Comparison of ENCODE assay signal across 8 mouse cellular contexts in the genomic region with DNA sequence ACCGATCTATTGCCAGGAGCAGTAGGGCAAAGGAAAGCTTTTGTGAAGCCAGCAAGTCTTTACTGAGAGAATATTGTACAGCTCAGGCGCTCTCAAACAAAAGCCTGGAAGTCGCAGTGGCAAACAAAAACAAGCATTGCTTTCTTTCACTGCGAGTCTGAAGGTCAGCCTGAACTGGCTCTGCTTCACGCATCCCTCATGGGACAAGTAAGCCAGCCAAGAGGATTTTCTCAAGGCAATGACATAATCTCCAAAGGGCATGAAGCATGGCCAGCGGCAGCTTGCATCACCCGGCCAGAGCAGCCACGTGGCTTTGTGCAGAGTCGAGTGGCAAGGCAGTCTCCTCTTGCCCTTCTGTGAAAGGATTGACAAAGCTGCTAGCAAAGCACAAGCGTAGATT.
DNase-seq lines count a peak whose midpoint lies in the region; ATAC-seq and TF ChIP-seq lines count a peak whose summit lies in the region.

No protein-coding gene starts in this region.

- no peak for TF ChIP-seq EP300 in stomach, postnatal 0 days (optimal IDR thresholded peaks at IDR 0.05)

- no peak overlapping the region for H3K9ac ChIP-seq in forebrain, postnatal 0 days
- H3K9ac ChIP-seq in forebrain, embryonic 11.5 days (ENCODE audit: low read length) = no peak overlapping the region
- H3K9ac ChIP-seq in hindbrain, embryonic 11.5 days (ENCODE audit: low read depth, low read length) = no peak overlapping the region
- no peak overlapping the region for H3K9ac ChIP-seq in stomach, postnatal 0 days (ENCODE audit: low read length)

- 41% methylated on average over 10 of the region's 10 CpGs for WGBS in forebrain, postnatal 0 days
- WGBS in forebrain, embryonic 11.5 days = 58% methylated on average over 10 of the region's 10 CpGs
- WGBS in hindbrain, embryonic 11.5 days = 59% methylated on average over 10 of the region's 10 CpGs
- 48% methylated on average over 10 of the region's 10 CpGs for WGBS in stomach, postnatal 0 days

- H3K27ac ChIP-seq in forebrain, postnatal 0 days (ENCODE audit: low read depth, low read length) = no peak overlapping the region
- H3K27ac ChIP-seq in forebrain, embryonic 11.5 days (ENCODE audit: low read depth, low read length) = no peak overlapping the region
- H3K27ac ChIP-seq in hindbrain, embryonic 11.5 days (ENCODE audit: low read depth, low read length) = no peak overlapping the region
- H3K27ac ChIP-seq in stomach, postnatal 0 days (replicated peaks) = no peak overlapping the region

- no peaks in the 10 kb centered on the region for H3K36me3 ChIP-seq in forebrain, postnatal 0 days (ENCODE audit: insufficient read depth)
- no peaks in the 10 kb centered on the region for H3K36me3 ChIP-seq in forebrain, embryonic 11.5 days (ENCODE audit: control insufficient read depth, insufficient read depth, low read length)
- H3K36me3 ChIP-seq in hindbrain, embryonic 11.5 days (ENCODE audit: control insufficient read depth, insufficient read depth, low read length) = no peaks in the 10 kb centered on the region
- no peaks in the 10 kb centered on the region for H3K36me3 ChIP-seq in stomach, postnatal 0 days (ENCODE audit: control insufficient read depth, insufficient read depth, low read length)

- H3K9me3 ChIP-seq in forebrain, postnatal 0 days (ENCODE audit: low read length) = no peaks in the 10 kb centered on the region
- H3K9me3 ChIP-seq in forebrain, embryonic 11.5 days (ENCODE audit: control insufficient read depth, low read length) = no peaks in the 10 kb centered on the region
- H3K9me3 ChIP-seq in hindbrain, embryonic 11.5 days (ENCODE audit: control insufficient read depth, low read length) = no peaks in the 10 kb centered on the region
- no peaks in the 10 kb centered on the region for H3K9me3 ChIP-seq in stomach, postnatal 0 days (ENCODE audit: control insufficient read depth, low read length)

- ATAC-seq in forebrain, postnatal 0 days = peak; percentile 71
- no peak for ATAC-seq in forebrain, embryonic 11.5 days (replicated peaks; ENCODE audit: low FRiP score)
- no peak for ATAC-seq in hindbrain, embryonic 11.5 days (ENCODE audit: low FRiP score)
- no peak for ATAC-seq in stomach, postnatal 0 days (ENCODE audit: low FRiP score, low TSS enrichment)

- no peak overlapping the region for H3K4me3 ChIP-seq in forebrain, postnatal 0 days (ENCODE audit: low read depth, low read length)
- no peak overlapping the region for H3K4me3 ChIP-seq in forebrain, embryonic 11.5 days (ENCODE audit: low read depth, low read length)
- no peak overlapping the region for H3K4me3 ChIP-seq in hindbrain, embryonic 11.5 days (ENCODE audit: low read depth, low read length)
- H3K4me3 ChIP-seq in stomach, postnatal 0 days (ENCODE audit: low read depth, low read length) = no peak overlapping the region

- H3K4me2 ChIP-seq in forebrain, postnatal 0 days (ENCODE audit: low read depth) = no peak overlapping the region
- no peak overlapping the region for H3K4me2 ChIP-seq in forebrain, embryonic 11.5 days (ENCODE audit: low read depth, low read length, severe bottlenecking)
- H3K4me2 ChIP-seq in hindbrain, embryonic 11.5 days (replicated peaks; ENCODE audit: low read depth, low read length) = no peak overlapping the region
- no peak overlapping the region for H3K4me2 ChIP-seq in stomach, postnatal 0 days (replicated peaks; ENCODE audit: low read depth)

- no peaks in the 10 kb centered on the region for H3K27me3 ChIP-seq in forebrain, postnatal 0 days (ENCODE audit: insufficient read depth, low read length)
- H3K27me3 ChIP-seq in forebrain, embryonic 11.5 days (ENCODE audit: control insufficient read depth, insufficient read depth, low read length) = no peaks in the 10 kb centered on the region
- H3K27me3 ChIP-seq in hindbrain, embryonic 11.5 days (ENCODE audit: control insufficient read depth, insufficient read depth, low read length) = no peaks in the 10 kb centered on the region
- no peaks in the 10 kb centered on the region for H3K27me3 ChIP-seq in stomach, postnatal 0 days (ENCODE audit: control insufficient read depth, insufficient read depth, low read length)

- H3K4me1 ChIP-seq in forebrain, postnatal 0 days (ENCODE audit: insufficient read depth) = no peaks in the 10 kb centered on the region
- no peaks in the 10 kb centered on the region for H3K4me1 ChIP-seq in forebrain, embryonic 11.5 days (replicated peaks; ENCODE audit: control insufficient read depth, insufficient read depth, low read length)
- no peaks in the 10 kb centered on the region for H3K4me1 ChIP-seq in hindbrain, embryonic 11.5 days (replicated peaks; ENCODE audit: control insufficient read depth, insufficient read depth, low read length)
- H3K4me1 ChIP-seq in stomach, postnatal 0 days (replicated peaks; ENCODE audit: control insufficient read depth, insufficient read depth) = no peaks in the 10 kb centered on the region

- TF ChIP-seq CTCF in forebrain, postnatal 0 days (IDR thresholded peaks at IDR 0.05; ENCODE audit: low read depth) = no peak
- no peak for TF ChIP-seq CTCF in stomach, postnatal 0 days (IDR thresholded peaks at IDR 0.05; ENCODE audit: low read depth)

- DNase-seq in forebrain, postnatal 0 days = peak; percentile 13
- no peak for DNase-seq in forebrain, embryonic 11.5 days (ENCODE audit: low spot score)
- peak; percentile 42 for DNase-seq in Muller cell, postnatal 12 days (ENCODE audit: inconsistent ontology term)
- DNase-seq in cerebellum, postnatal 25 days = peak; percentile 37 to 51
- DNase-seq in hindbrain, embryonic 11.5 days (ENCODE audit: low spot score) = peak; percentile 14
- peak; percentile 9 for DNase-seq in retina, postnatal 7 days (ENCODE audit: low read depth, low spot score)
- no peak for DNase-seq in stomach, postnatal 0 days (ENCODE audit: low spot score)
- DNase-seq in urinary bladder, postnatal 10 days (ENCODE audit: low spot score) = no peak

Comparison
In these comparisons a context has a peak if more than half of its experiments do, and no peak if none do; other contexts are left out.
1. DNase-seq: peak in forebrain, postnatal 0 days (single experiment), Muller cell, postnatal 12 days (single experiment), cerebellum, postnatal 25 days (2 of 2), hindbrain, embryonic 11.5 days (single experiment) and retina, postnatal 7 days (single experiment); none in forebrain, embryonic 11.5 days (single experiment), stomach, postnatal 0 days (single experiment) and urinary bladder, postnatal 10 days (single experiment).